Mouse (Mus musculus) frontal cortex, postnatal 14 days (tissue): Measurements from ENCODE around the gene H2-Ob.

ENCODE experiments used
- DNase-seq, 2 experiments: peaks; one replicate each; pipeline ENCODE4 v3.0.0; 2022; ENCODE audit warnings: low spot score in 2 of 2

H2-Ob gene

GRCm38 (mm10) chr17:34238706-34239105 lies at the start of gene H2-Ob:
Gene H2-Ob (plus strand): TSS chr17:34238903.
- no peak for DNase-seq

- DNase-seq: no peak
Measured at GRCm38 (mm10) chr17:34188986-34189385, 49.7 kb upstream of the H2-Ob start.

- no peak for DNase-seq
Measured at GRCm38 (mm10) chr17:34192852-34193251, 45.9 kb upstream of the H2-Ob start.

GRCm38 (mm10) chr17:34193468-34193867 lies 45.2 kb upstream of the H2-Ob start:
- DNase-seq: no peak

- no peak for DNase-seq
Measured at GRCm38 (mm10) chr17:34194723-34195122, 44.0 kb upstream of the H2-Ob start.

GRCm38 (mm10) chr17:34196491-34196890 lies 42.2 kb upstream of the H2-Ob start:
- DNase-seq: no peak

- DNase-seq: peak; percentile 78 to 82
Measured at GRCm38 (mm10) chr17:34196941-34197894, 41.5 kb upstream of the H2-Ob start, which contains the start of gene Psmb8. Gene Psmb8 (plus strand): TSS chr17:34197721.

- no peak for DNase-seq
Measured at GRCm38 (mm10) chr17:34197904-34198520, 40.7 kb upstream of the H2-Ob start.

- no peak for DNase-seq
Measured at GRCm38 (mm10) chr17:34198521-34198912, 40.2 kb upstream of the H2-Ob start.

- DNase-seq: no peak
Measured at GRCm38 (mm10) chr17:34199050-34199619, 39.6 kb upstream of the H2-Ob start.

GRCm38 (mm10) chr17:34200047-34200446 lies 38.7 kb upstream of the H2-Ob start:
- DNase-seq: no peak

GRCm38 (mm10) chr17:34200772-34201505 lies 37.8 kb upstream of the H2-Ob start:
- no peak for DNase-seq

GRCm38 (mm10) chr17:34201506-34202055 lies 37.1 kb upstream of the H2-Ob start:
- DNase-seq: no peak

- no peak for DNase-seq
Measured at GRCm38 (mm10) chr17:34202760-34203442, 35.8 kb upstream of the H2-Ob start.

GRCm38 (mm10) chr17:34203444-34203843 lies 35.3 kb upstream of the H2-Ob start, which contains the start of gene Tap2:
Gene Tap2 (plus strand): TSS chr17:34203527.
- no peak for DNase-seq

- DNase-seq: peak; percentile 51 to 77
Measured at GRCm38 (mm10) chr17:34204303-34205010, 34.2 kb upstream of the H2-Ob start.

GRCm38 (mm10) chr17:34205021-34205745 lies 33.5 kb upstream of the H2-Ob start:
- DNase-seq: no peak

GRCm38 (mm10) chr17:34205746-34206176 lies 32.9 kb upstream of the H2-Ob start:
- DNase-seq: no peak

GRCm38 (mm10) chr17:34206731-34207130 lies 32.0 kb upstream of the H2-Ob start:
- no peak for DNase-seq
